Mouse (Mus musculus) bone marrow, adult 2 months (tissue): ENCODE measurements around the gene Kcne1.

ENCODE experiments used
- CTCF ChIP-seq: fragments of 200-500 bp; IDR thresholded peaks from 2 replicates; pipeline ENCODE4 v1.5.1; 2011; ENCODE audit warnings: low read length, control low read depth; ENCODE audit not compliant: control insufficient read depth, insufficient read depth
- POLR2A ChIP-seq: fragments of 200-500 bp; IDR thresholded peaks from 2 replicates; pipeline ENCODE4 v1.6.1; 2011; ENCODE audit warnings: low read depth, mild to moderate bottlenecking, control low read depth, low read length, borderline replicate concordance; ENCODE audit not compliant: control insufficient read depth

DNA sequence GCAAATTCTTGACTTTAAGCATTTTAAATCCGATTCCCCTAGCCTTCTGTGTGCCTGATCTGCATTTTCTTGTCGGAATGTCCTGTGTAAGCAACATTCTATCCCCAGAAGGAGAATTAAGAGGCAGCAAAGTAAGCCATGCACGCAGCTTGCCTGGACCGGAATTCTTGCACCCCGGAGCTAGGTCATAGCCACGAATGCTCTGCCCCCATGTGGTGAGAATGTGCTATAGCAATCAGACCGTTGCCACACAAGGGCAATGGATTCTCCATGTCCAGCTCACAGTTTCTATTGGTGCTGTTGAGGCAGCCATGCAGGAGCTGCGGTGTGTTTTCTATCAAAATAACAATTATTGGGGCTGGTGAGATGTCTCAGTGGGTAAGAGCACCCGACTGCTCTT is 23.0 kb downstream of the Kcne1 start:
- TF ChIP-seq POLR2A (no peak), CTCF (peak; percentile 90)
